Comparison of ENCODE assay signal across 13 mouse cellular contexts in the genomic region with DNA sequence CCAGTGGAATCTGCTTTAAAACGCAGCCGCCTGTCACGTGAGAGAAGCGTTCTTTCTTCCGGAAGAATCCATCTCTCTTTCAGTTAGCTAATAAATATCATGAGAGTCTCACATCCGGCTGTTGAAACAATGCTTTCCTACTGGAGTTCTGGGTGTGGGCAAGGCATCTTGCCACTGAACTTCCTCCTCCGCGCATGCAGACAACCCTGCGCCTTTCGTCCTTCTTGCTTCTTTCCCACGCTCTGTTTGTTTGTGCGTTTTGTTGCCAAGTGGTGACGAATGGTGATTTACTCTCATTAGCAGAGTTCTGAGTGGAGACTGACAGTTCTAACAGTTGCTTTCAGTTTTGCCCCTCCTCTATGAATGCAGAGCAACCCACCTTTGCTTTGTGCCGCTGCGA.
DNase-seq lines count a peak whose midpoint lies in the region; ATAC-seq lines count a peak whose summit lies in the region.
"Had no signal": no experiment of that assay in that cellular context is flagged by ENCODE, and none has a peak within 500 bp of the region (broad histone marks: within the 10 kb centered on the region; RNA-seq: fewer than 3 reads in every experiment).

No protein-coding gene starts in this region.

- peak overlapping the region; percentile 49 for H3K4me2 ChIP-seq in forebrain, embryonic 13.5 days
- no peak overlapping the region for H3K4me2 ChIP-seq in kidney, embryonic 14.5 days (replicated peaks; ENCODE audit: low read depth, low read length)
- H3K4me2 ChIP-seq in lung, embryonic 16.5 days (ENCODE audit: low read depth, low read length), result peak overlapping the region; percentile 65
- H3K4me2 ChIP-seq: limb, embryonic 13.5 days had no signal

- no peak overlapping the region for H3K27ac ChIP-seq in forebrain, embryonic 13.5 days
- H3K27ac ChIP-seq in forebrain, embryonic 10.5 days, result no peak overlapping the region
- H3K27ac ChIP-seq in kidney, embryonic 14.5 days (ENCODE audit: low read depth, low read length), result no peak overlapping the region
- H3K27ac ChIP-seq in lung, embryonic 16.5 days (ENCODE audit: low read length), result no peak overlapping the region; the same call in 1 of the 2 replicates
- H3K27ac ChIP-seq: limb, embryonic 13.5 days had no signal

- ATAC-seq in forebrain, embryonic 13.5 days, result no peak
- no peak for ATAC-seq in kidney, embryonic 14.5 days (ENCODE audit: low FRiP score, low TSS enrichment)
- peak; percentile 56; the same call in 1 of the 2 replicates for ATAC-seq in lung, embryonic 16.5 days (ENCODE audit: low read depth)
- ATAC-seq in activated CD4-positive, CD25-positive, alpha-beta regulatory T cell, adult 4 months, result no peak

- H3K36me3 ChIP-seq in forebrain, embryonic 13.5 days (ENCODE audit: poor library complexity, severe bottlenecking), result no peaks in the 10 kb centered on the region
- H3K36me3 ChIP-seq in forebrain, embryonic 10.5 days (replicated peaks), result no peaks in the 10 kb centered on the region
- H3K36me3 ChIP-seq in kidney, embryonic 14.5 days (ENCODE audit: control insufficient read depth, insufficient read depth, low read length), result no peaks in the 10 kb centered on the region
- H3K36me3 ChIP-seq in lung, embryonic 16.5 days (ENCODE audit: control insufficient read depth, insufficient read depth, low read length), result no peaks in the 10 kb centered on the region
- H3K36me3 ChIP-seq: limb, embryonic 13.5 days had no signal

- peak overlapping the region; percentile 12 for H3K4me3 ChIP-seq in forebrain, embryonic 13.5 days
- no peak overlapping the region for H3K4me3 ChIP-seq in forebrain, embryonic 10.5 days
- H3K4me3 ChIP-seq in kidney, embryonic 14.5 days (ENCODE audit: low read length), result no peak overlapping the region
- peak overlapping the region; percentile 40 for H3K4me3 ChIP-seq in lung, embryonic 16.5 days (ENCODE audit: low read length)
- H3K4me3 ChIP-seq: limb, embryonic 13.5 days; megakaryocyte, embryonic 14.5 days had no signal

- peaks cover 93% of the 10 kb centered on the region for H3K27me3 ChIP-seq in forebrain, embryonic 13.5 days
- H3K27me3 ChIP-seq in forebrain, embryonic 10.5 days (ENCODE audit: poor library complexity, severe bottlenecking), result peaks cover 100% of the 10 kb centered on the region
- H3K27me3 ChIP-seq in kidney, embryonic 14.5 days (ENCODE audit: control insufficient read depth, insufficient read depth, low read length), result peaks cover 8% of the 10 kb centered on the region
- H3K27me3 ChIP-seq in lung, embryonic 16.5 days (ENCODE audit: control insufficient read depth, insufficient read depth, low read depth, low read length), result peaks cover 2% of the 10 kb centered on the region
- H3K27me3 ChIP-seq: megakaryocyte, embryonic 14.5 days had no signal

- no peak overlapping the region for H3K9ac ChIP-seq in forebrain, embryonic 13.5 days
- no peak overlapping the region for H3K9ac ChIP-seq in kidney, embryonic 14.5 days (ENCODE audit: low read depth, low read length)
- H3K9ac ChIP-seq in lung, embryonic 16.5 days (ENCODE audit: low read length), result peak overlapping the region; percentile 13
- H3K9ac ChIP-seq: limb, embryonic 13.5 days had no signal

- peaks cover 47% of the 10 kb centered on the region for H3K4me1 ChIP-seq in forebrain, embryonic 13.5 days
- peaks cover 63% of the 10 kb centered on the region for H3K4me1 ChIP-seq in forebrain, embryonic 10.5 days
- H3K4me1 ChIP-seq in kidney, embryonic 14.5 days (ENCODE audit: control insufficient read depth, insufficient read depth, low read length), result 0 out of 2 replicates have a peak, but pooled peaks cover 9% of the 10 kb centered on the region
- H3K4me1 ChIP-seq in lung, embryonic 16.5 days (replicated peaks; ENCODE audit: control insufficient read depth, insufficient read depth, low read length), result no peaks in the 10 kb centered on the region; the same call in 1 of the 2 replicates
- H3K4me1 ChIP-seq: limb, embryonic 13.5 days; megakaryocyte, embryonic 14.5 days had no signal

- WGBS in forebrain, embryonic 13.5 days, result 41% methylated on average over 15 of the region's 15 CpGs
- 85% methylated on average over 15 of the region's 15 CpGs for WGBS in forebrain, embryonic 10.5 days
- WGBS in kidney, embryonic 14.5 days, result 67% methylated on average over 15 of the region's 15 CpGs
- 31% methylated on average over 15 of the region's 15 CpGs for WGBS in lung, embryonic 16.5 days

- no peaks in the 10 kb centered on the region for H3K9me3 ChIP-seq in forebrain, embryonic 13.5 days (replicated peaks)
- H3K9me3 ChIP-seq in forebrain, embryonic 10.5 days, result no peaks in the 10 kb centered on the region
- no peaks in the 10 kb centered on the region for H3K9me3 ChIP-seq in kidney, embryonic 14.5 days (ENCODE audit: control insufficient read depth, low read length)
- no peaks in the 10 kb centered on the region for H3K9me3 ChIP-seq in lung, embryonic 16.5 days (ENCODE audit: control insufficient read depth, low read length)
- H3K9me3 ChIP-seq: limb, embryonic 13.5 days had no signal

- DNase-seq in forebrain, embryonic 10.5 days (ENCODE audit: extremely low spot score, low spot score), result no peak
- peak; percentile 10 for DNase-seq in kidney, postnatal 14 days
- DNase-seq in retina, postnatal 1 day, result peak; percentile 79
- no peak for DNase-seq in cerebellum, postnatal 4 days (ENCODE audit: low spot score in 2 of 2)
- DNase-seq: adrenal gland, postnatal 14 days; cerebellum, adult 9-10 months; gastrocnemius, postnatal 36 days had no signal

Comparison
In these comparisons a context has a peak if more than half of its experiments do, and no peak if none do; other contexts are left out.
1. H3K4me3 ChIP-seq: peak in forebrain, embryonic 13.5 days (single experiment) and lung, embryonic 16.5 days (single experiment); none in forebrain, embryonic 10.5 days (single experiment) and kidney, embryonic 14.5 days (single experiment).
2. DNase-seq: peak in kidney, postnatal 14 days (single experiment) and retina, postnatal 1 day (single experiment); none in forebrain, embryonic 10.5 days (single experiment) and cerebellum, postnatal 4 days (0 of 2).